Comparison of ENCODE assay signal across 30 mouse cellular contexts in genomic region chr17:85804631-85805030, GRCm38 (mm10).
A peak's percentile ranks its signal among the peaks of the same experiment; 100 is the strongest.
DNase-seq lines count a peak whose midpoint lies in the region; ATAC-seq and TF ChIP-seq lines count a peak whose summit lies in the region.
"Had no signal": no experiment of that assay in that cellular context is flagged by ENCODE, and none has a peak within 500 bp of the region (broad histone marks: within the 10 kb centered on the region; RNA-seq: fewer than 3 reads in every experiment).

No protein-coding gene starts in this region.

- peak; percentile 65 for DNase-seq in gastrocnemius, adult 2 months
- no peak for DNase-seq in gastrocnemius, postnatal 4 days (ENCODE audit: low spot score in 2 of 2)
- DNase-seq in midbrain, embryonic 11.5 days (ENCODE audit: low spot score, missing footprints): peak; percentile 71
- no peak for DNase-seq in left cerebral cortex, adult 18-20 months (ENCODE audit: low spot score in 2 of 2)
- DNase-seq: adrenal gland, adult 2 months; cerebellum, adult 8-10 months; cerebellum, postnatal 25 days; kidney, adult 2 months; kidney, postnatal 4 days; liver, embryonic 13.5 days; lung, postnatal 4 days; midbrain, embryonic 14.5 days; retina, postnatal 1 day; right cerebral cortex, postnatal 14 days; thymus, postnatal 14 days had no signal

- no peaks in the 10 kb centered on the region for H3K36me3 ChIP-seq in midbrain, embryonic 11.5 days (ENCODE audit: control insufficient read depth, insufficient read depth, low read length)
- no peaks in the 10 kb centered on the region for H3K36me3 ChIP-seq in midbrain, embryonic 13.5 days
- no peaks in the 10 kb centered on the region for H3K36me3 ChIP-seq in heart, embryonic 14.5 days (ENCODE audit: control insufficient read depth, insufficient read depth, low read length)
- H3K36me3 ChIP-seq in forebrain, embryonic 12.5 days (replicated peaks): no peaks in the 10 kb centered on the region
- H3K36me3 ChIP-seq in hindbrain, embryonic 12.5 days: no peaks in the 10 kb centered on the region
- H3K36me3 ChIP-seq: embryonic facial prominence, embryonic 10.5 days; embryonic facial prominence, embryonic 15.5 days; hindbrain, embryonic 15.5 days; limb, embryonic 10.5 days; limb, embryonic 15.5 days; liver, embryonic 13.5 days; stomach, embryonic 15.5 days had no signal

- H3K27ac ChIP-seq in gastrocnemius, adult 2 months: no peak overlapping the region
- no peak overlapping the region for H3K27ac ChIP-seq in midbrain, embryonic 11.5 days (ENCODE audit: low read depth, low read length)
- H3K27ac ChIP-seq in midbrain, embryonic 13.5 days: no peak overlapping the region
- H3K27ac ChIP-seq in heart, embryonic 14.5 days (replicated peaks in 1 of 2; ENCODE audit: control insufficient read depth in 1 of 2, insufficient read depth in 1 of 2, low read depth in 2 of 2, low read length in 2 of 2): no peak overlapping the region
- H3K27ac ChIP-seq in forebrain, embryonic 12.5 days: no peak overlapping the region
- no peak overlapping the region for H3K27ac ChIP-seq in hindbrain, embryonic 12.5 days
- H3K27ac ChIP-seq: forebrain, embryonic 13.5 days; hindbrain, embryonic 15.5 days; limb, embryonic 10.5 days; limb, embryonic 15.5 days; liver, embryonic 13.5 days; stomach, embryonic 15.5 days had no signal

- ATAC-seq in midbrain, embryonic 11.5 days (ENCODE audit: low FRiP score): no peak
- ATAC-seq in midbrain, embryonic 13.5 days: no peak
- ATAC-seq in heart, embryonic 14.5 days (ENCODE audit: insufficient number of reproducible peaks, insufficient read depth, low FRiP score, low read depth): no peak
- no peak for ATAC-seq in forebrain, embryonic 12.5 days (ENCODE audit: low FRiP score)
- no peak for ATAC-seq in hindbrain, embryonic 12.5 days (ENCODE audit: low FRiP score)
- ATAC-seq: activated CD4-positive, CD25-positive, alpha-beta regulatory T cell, adult 4 months; forebrain, embryonic 13.5 days; inflammation-experienced regulatory T-cells, adult 6 months; lung, postnatal 0 days had no signal

- H3K9ac ChIP-seq in midbrain, embryonic 11.5 days (ENCODE audit: low read length): no peak overlapping the region
- no peak overlapping the region for H3K9ac ChIP-seq in midbrain, embryonic 13.5 days (replicated peaks)
- H3K9ac ChIP-seq in heart, embryonic 14.5 days (ENCODE audit: low read length): no peak overlapping the region
- H3K9ac ChIP-seq in forebrain, embryonic 12.5 days: no peak overlapping the region
- H3K9ac ChIP-seq in hindbrain, embryonic 12.5 days: no peak overlapping the region
- H3K9ac ChIP-seq: embryonic facial prominence, embryonic 15.5 days; forebrain, embryonic 13.5 days; hindbrain, embryonic 15.5 days; limb, embryonic 15.5 days; liver, embryonic 13.5 days; stomach, embryonic 15.5 days had no signal

- H3K4me2 ChIP-seq in midbrain, embryonic 11.5 days: no peak overlapping the region
- H3K4me2 ChIP-seq in midbrain, embryonic 13.5 days (replicated peaks): no peak overlapping the region
- H3K4me2 ChIP-seq in heart, embryonic 14.5 days (ENCODE audit: low read length): peak overlapping the region; percentile 10; the same call in 1 of the 2 replicates
- no peak overlapping the region for H3K4me2 ChIP-seq in forebrain, embryonic 12.5 days
- no peak overlapping the region for H3K4me2 ChIP-seq in hindbrain, embryonic 12.5 days (replicated peaks)
- H3K4me2 ChIP-seq: embryonic facial prominence, embryonic 15.5 days; forebrain, embryonic 13.5 days; hindbrain, embryonic 15.5 days; limb, embryonic 15.5 days; liver, embryonic 13.5 days; stomach, embryonic 15.5 days had no signal

- no peaks in the 10 kb centered on the region for H3K9me3 ChIP-seq in midbrain, embryonic 11.5 days (ENCODE audit: control insufficient read depth, low read length)
- H3K9me3 ChIP-seq in midbrain, embryonic 13.5 days: no peaks in the 10 kb centered on the region
- H3K9me3 ChIP-seq in heart, embryonic 14.5 days (ENCODE audit: control insufficient read depth, low read length): no peaks in the 10 kb centered on the region
- H3K9me3 ChIP-seq in forebrain, embryonic 12.5 days: no peaks in the 10 kb centered on the region
- H3K9me3 ChIP-seq in hindbrain, embryonic 12.5 days (replicated peaks): no peaks in the 10 kb centered on the region
- H3K9me3 ChIP-seq: embryonic facial prominence, embryonic 10.5 days; embryonic facial prominence, embryonic 15.5 days; forebrain, embryonic 13.5 days; hindbrain, embryonic 15.5 days; limb, embryonic 10.5 days; limb, embryonic 15.5 days; liver, embryonic 13.5 days; megakaryocyte, embryonic 14.5 days; stomach, embryonic 15.5 days had no signal

- peaks cover 11% of the 10 kb centered on the region for H3K4me1 ChIP-seq in midbrain, embryonic 11.5 days (ENCODE audit: control insufficient read depth, insufficient read depth, low read length)
- peaks cover 14% of the 10 kb centered on the region for H3K4me1 ChIP-seq in midbrain, embryonic 13.5 days (replicated peaks)
- peaks cover 5 to 11% of the 10 kb centered on the region in 2 experiments; a peak in 3 of 4 replicates for H3K4me1 ChIP-seq in heart, embryonic 14.5 days (ENCODE audit: control insufficient read depth in 2 of 2, insufficient read depth in 2 of 2, low read length in 2 of 2)
- peaks cover 13% of the 10 kb centered on the region for H3K4me1 ChIP-seq in forebrain, embryonic 12.5 days
- H3K4me1 ChIP-seq in hindbrain, embryonic 12.5 days: peaks cover 14% of the 10 kb centered on the region

- 47% methylated on average over 4 of the region's 4 CpGs for WGBS in midbrain, embryonic 11.5 days
- WGBS in midbrain, embryonic 13.5 days: 53% methylated on average over 4 of the region's 4 CpGs
- WGBS in heart, embryonic 14.5 days: 54% methylated on average over 4 of the region's 4 CpGs
- WGBS in forebrain, embryonic 12.5 days: 52% methylated on average over 4 of the region's 4 CpGs
- 64% methylated on average over 4 of the region's 4 CpGs for WGBS in hindbrain, embryonic 12.5 days

- intact Hi-C loops in gastrocnemius, adult 2 months (cut with DNase I): no loop called here

- peaks cover 40% of the 10 kb centered on the region for H3K27me3 ChIP-seq in midbrain, embryonic 11.5 days (ENCODE audit: control insufficient read depth, insufficient read depth, low read length)
- peaks cover 80% of the 10 kb centered on the region for H3K27me3 ChIP-seq in midbrain, embryonic 13.5 days
- H3K27me3 ChIP-seq in heart, embryonic 14.5 days (ENCODE audit: control insufficient read depth, insufficient read depth, low read length): peaks cover 65% of the 10 kb centered on the region
- H3K27me3 ChIP-seq in forebrain, embryonic 12.5 days: peaks cover 80% of the 10 kb centered on the region
- H3K27me3 ChIP-seq in hindbrain, embryonic 12.5 days: peaks cover 78% of the 10 kb centered on the region

- no peak overlapping the region for H3K4me3 ChIP-seq in gastrocnemius, adult 2 months
- H3K4me3 ChIP-seq in midbrain, embryonic 11.5 days (ENCODE audit: low read depth, low read length): no peak overlapping the region
- no peak overlapping the region for H3K4me3 ChIP-seq in midbrain, embryonic 13.5 days (replicated peaks)
- no peak overlapping the region for H3K4me3 ChIP-seq in heart, embryonic 14.5 days (ENCODE audit: control insufficient read depth in 1 of 2, insufficient read depth in 1 of 2, low read depth in 1 of 2, low read length in 2 of 2)
- no peak overlapping the region for H3K4me3 ChIP-seq in forebrain, embryonic 12.5 days (replicated peaks)
- no peak overlapping the region for H3K4me3 ChIP-seq in hindbrain, embryonic 12.5 days
- H3K4me3 ChIP-seq: embryonic facial prominence, embryonic 10.5 days; embryonic facial prominence, embryonic 15.5 days; forebrain, embryonic 13.5 days; hindbrain, embryonic 15.5 days; limb, embryonic 10.5 days; limb, embryonic 15.5 days; liver, embryonic 13.5 days; megakaryocyte, embryonic 14.5 days; stomach, embryonic 15.5 days had no signal

- no peak for TF ChIP-seq CTCF in gastrocnemius, adult 2 months (IDR thresholded peaks at IDR 0.05)

Comparison
In these comparisons a context has a peak if more than half of its experiments do, and no peak if none do; other contexts are left out.
1. DNase-seq: peak in gastrocnemius, adult 2 months (single experiment) and midbrain, embryonic 11.5 days (single experiment); none in gastrocnemius, postnatal 4 days (0 of 2) and left cerebral cortex, adult 18-20 months (0 of 2).